Mouse (Mus musculus) MEL (cell line): ENCODE measurements around the gene Tbc1d17.

ENCODE experiments used
- CTCF ChIP-seq, 3 experiments: IDR thresholded peaks in 2 of 3; conservative IDR thresholded peaks in 1 of 3; 2 replicates each; pipeline ENCODE4 v1.5.1; 2011 to 2012; ENCODE audit warnings: low read length in 3 of 3, low read depth in 2 of 3, mild to moderate bottlenecking in 2 of 3, improper control_type of control experiment in 1 of 3, inconsistent platforms in 1 of 3, mixed read lengths in 1 of 3, moderate library complexity in 1 of 3; ENCODE audit not compliant: control insufficient read depth in 1 of 3, insufficient read depth in 1 of 3, poor library complexity in 1 of 3, severe bottlenecking in 1 of 3
- EP300 ChIP-seq, 2 experiments: IDR thresholded peaks; 2 replicates each; pipeline ENCODE4 v1.6.1; 2011; ENCODE audit warnings: improper control_type of control experiment in 2 of 2, low read length in 2 of 2, low read depth in 1 of 2, mild to moderate bottlenecking in 1 of 2
- MAFK ChIP-seq: IDR thresholded peaks from 2 replicates; pipeline ENCODE4 v1.6.1; 2011; ENCODE audit warnings: low read depth, mild to moderate bottlenecking, low read length, improper control_type of control experiment, borderline replicate concordance
- MXI1 ChIP-seq: IDR thresholded peaks from 2 replicates; pipeline ENCODE4 v1.6.1; 2011; ENCODE audit warnings: mild to moderate bottlenecking, low read depth, low read length, improper control_type of control experiment
- POLR2AphosphoS5 ChIP-seq: IDR thresholded peaks from 2 replicates; pipeline ENCODE4 v1.6.1; 2012; ENCODE audit warnings: low read depth, borderline replicate concordance, mild to moderate bottlenecking, inconsistent platforms, low read length, moderate library complexity, mixed read lengths
- TAL1 ChIP-seq: IDR thresholded peaks from 2 replicates; pipeline ENCODE4 v1.6.1; 2012; ENCODE audit warnings: mild to moderate bottlenecking, inconsistent platforms, low read length, moderate library complexity, mixed read lengths
- TCF12 ChIP-seq: IDR thresholded peaks from 2 replicates; pipeline ENCODE4 v1.6.1; 2014; ENCODE audit warnings: low read depth, mild to moderate bottlenecking, inconsistent platforms, low read length, improper control_type of control experiment, moderate library complexity
- USF1 ChIP-seq: IDR thresholded peaks from 2 replicates; pipeline ENCODE4 v1.6.1; 2014; ENCODE audit warnings: low read depth, mild to moderate bottlenecking, inconsistent platforms, low read length, improper control_type of control experiment, moderate library complexity

- TF ChIP-seq USF1, result no peak
- no peak for TF ChIP-seq TAL1
- no peak for TF ChIP-seq POLR2AphosphoS5
- TF ChIP-seq MAFK, result no peak
- TF ChIP-seq MXI1, result no peak
- TF ChIP-seq CTCF (IDR thresholded peaks at IDR 0.05 in 2 of 3, conservative IDR thresholded peaks at IDR 0.05 in 1 of 3; ENCODE audit: control insufficient read depth in 1 of 3, insufficient read depth in 1 of 3, low read depth in 2 of 3, low read length in 3 of 3, poor library complexity in 1 of 3, severe bottlenecking in 1 of 3), result no peak
- TF ChIP-seq TCF12, result no peak
- TF ChIP-seq EP300 (IDR thresholded peaks at IDR 0.05; ENCODE audit: low read depth in 1 of 2, low read length in 2 of 2), result no peak
Observed at GRCm38 (mm10) chr7:44790066-44790465, 58.8 kb downstream of the Tbc1d17 start.
